In genomic region chr10:4849881-4850280, GRCm38 (mm10) we compare ENCODE assay signal across 22 mouse cellular contexts.
DNase-seq lines count a peak whose midpoint lies in the region; TF ChIP-seq lines count a peak whose summit lies in the region.
"Had no signal": no experiment of that assay in that cellular context is flagged by ENCODE, and none has a peak within 500 bp of the region (broad histone marks: within the 10 kb centered on the region; RNA-seq: fewer than 3 reads in every experiment).

No protein-coding gene starts in this region.

- TF ChIP-seq CTCF in heart, adult 2 months (IDR thresholded peaks at IDR 0.05) = no peak

- no peaks in the 10 kb centered on the region for H3K79me2 ChIP-seq in heart, adult 2 months (replicated peaks; ENCODE audit: control insufficient read depth, insufficient read depth, low read length)

- 84% methylated on average over 3 of the region's 3 CpGs for WGBS in heart, adult 2 months

- TF ChIP-seq EP300 in heart, adult 2 months (IDR thresholded peaks at IDR 0.05; ENCODE audit: insufficient read depth, low read depth, low read length) = no peak

- intact Hi-C loops in left cerebral cortex, postnatal 14 days (cut with DNase I) = no loop called here
- intact Hi-C loops in heart, adult 2 months (cut with DNase I) = no loop called here

- no peak overlapping the region for H3K9ac ChIP-seq in heart, adult 2 months (ENCODE audit: low read depth, low read length)
- H3K9ac ChIP-seq: embryonic facial prominence, embryonic 13.5 days; forebrain, embryonic 13.5 days; forebrain, postnatal 0 days; hindbrain, embryonic 12.5 days had no signal

- no peaks in the 10 kb centered on the region for H3K27me3 ChIP-seq in heart, adult 2 months (ENCODE audit: control insufficient read depth, insufficient read depth, low read length)
- H3K27me3 ChIP-seq: embryonic facial prominence, embryonic 13.5 days; forebrain, embryonic 13.5 days; hindbrain, embryonic 12.5 days had no signal

- no peak overlapping the region for H3K4me3 ChIP-seq in heart, adult 2 months
- H3K4me3 ChIP-seq: embryonic facial prominence, embryonic 13.5 days; forebrain, embryonic 13.5 days; heart, embryonic 10.5 days; hindbrain, embryonic 12.5 days had no signal

- no peaks in the 10 kb centered on the region for H3K4me1 ChIP-seq in heart, adult 2 months (ENCODE audit: control insufficient read depth, insufficient read depth, low read length)
- H3K4me1 ChIP-seq: embryonic facial prominence, embryonic 13.5 days; forebrain, embryonic 13.5 days; heart, embryonic 10.5 days; hindbrain, embryonic 12.5 days had no signal

- no peak for TF ChIP-seq POLR2A in heart, adult 2 months (IDR thresholded peaks at IDR 0.05; ENCODE audit: insufficient read depth, low read depth, low read length)

- DNase-seq in frontal cortex, adult 2 months (ENCODE audit: extremely low spot score in 1 of 2, low spot score in 1 of 2) = peak; percentile 5 to 58
- no peak for DNase-seq in frontal cortex, postnatal 14 days (ENCODE audit: low spot score in 2 of 2)
- peak; percentile 46 for DNase-seq in right cerebral cortex, adult 18-20 months
- DNase-seq in right cerebral cortex, postnatal 25 days = no peak
- DNase-seq in NIH3T3 (ENCODE audit: low read depth) = peak; percentile 14
- peak; percentile 4 to 7 for DNase-seq in left cerebral cortex, postnatal 14 days (ENCODE audit: low spot score in 2 of 2)
- DNase-seq in testis, postnatal 10 days (ENCODE audit: low spot score) = no peak
- DNase-seq in heart, adult 2 months = no peak
- DNase-seq: adrenal gland, adult 8-10 months; adrenal gland, postnatal 36 days; cerebellum, adult 11 months; cerebellum, adult 8-10 months; cerebellum, postnatal 25 days; forebrain, postnatal 0 days; gastrocnemius, postnatal 36 days; heart, adult 11 months; heart, postnatal 10 days; heart, postnatal 4 days had no signal

- no peak overlapping the region for H3K27ac ChIP-seq in heart, adult 2 months
- H3K27ac ChIP-seq: embryonic facial prominence, embryonic 13.5 days; forebrain, embryonic 13.5 days; heart, embryonic 10.5 days; hindbrain, embryonic 12.5 days had no signal

- H3K36me3 ChIP-seq in heart, adult 2 months (ENCODE audit: control insufficient read depth, insufficient read depth, low read length) = no peaks in the 10 kb centered on the region
- H3K36me3 ChIP-seq: embryonic facial prominence, embryonic 13.5 days; heart, embryonic 10.5 days; hindbrain, embryonic 12.5 days had no signal

Comparison
In these comparisons a context has a peak if more than half of its experiments do, and no peak if none do; other contexts are left out.
1. DNase-seq: peak in frontal cortex, adult 2 months (2 of 2), right cerebral cortex, adult 18-20 months (single experiment), NIH3T3 (single experiment) and left cerebral cortex, postnatal 14 days (2 of 2); none in frontal cortex, postnatal 14 days (0 of 2), right cerebral cortex, postnatal 25 days (single experiment), testis, postnatal 10 days (single experiment) and heart, adult 2 months (0 of 2).